Mouse (Mus musculus): ENCODE data around the gene Vmn1r38.

DNA sequence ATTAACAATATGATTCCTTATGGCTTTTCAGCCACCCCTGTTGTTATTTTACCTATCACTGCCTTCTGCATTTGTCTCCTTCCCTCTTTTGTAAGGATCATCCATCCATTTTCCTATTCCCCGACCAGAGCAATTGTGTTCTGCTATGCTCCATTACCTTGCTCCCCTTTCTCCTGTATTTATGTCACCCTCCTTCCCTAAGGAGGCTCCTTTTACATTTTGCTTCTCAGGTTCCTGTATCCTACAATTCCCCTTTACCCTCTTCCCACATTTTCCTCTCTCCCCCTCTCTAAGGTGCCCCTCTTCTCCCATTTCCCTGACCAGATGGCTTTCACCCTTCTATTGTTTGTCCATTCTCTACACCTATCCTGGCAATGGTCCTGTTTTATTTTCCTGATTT lies 23.9 kb upstream of the Vmn1r38 start:
- no peak for TF ChIP-seq CTCF (IDR thresholded peaks at IDR 0.05; ENCODE audit: low read depth)
- TF ChIP-seq EP300 (IDR thresholded peaks at IDR 0.05; ENCODE audit: low read depth) = no peak

Data from liver, postnatal 0 days (tissue).